Mouse (Mus musculus) ES-Bruce4 (cell line): Measurements from ENCODE around the gene Hus1.

Source experiments
- CTCF ChIP-seq: IDR thresholded peaks from one replicate; pipeline ENCODE4 v1.8.1; 2011; ENCODE audit warnings: low read depth, low read length
- EP300 ChIP-seq: IDR thresholded peaks from 2 replicates; pipeline ENCODE4 v1.6.1; 2011; ENCODE audit warnings: low read depth, low read length; ENCODE audit not compliant: insufficient read depth

- TF ChIP-seq CTCF = no peak
- TF ChIP-seq EP300 = no peak
These were observed 49.5 kb upstream of the Hus1 start for GRCm38 (mm10) chr11:9060484-9060883.
